17 mouse cellular contexts compared by ENCODE assay signal in the genomic region with DNA sequence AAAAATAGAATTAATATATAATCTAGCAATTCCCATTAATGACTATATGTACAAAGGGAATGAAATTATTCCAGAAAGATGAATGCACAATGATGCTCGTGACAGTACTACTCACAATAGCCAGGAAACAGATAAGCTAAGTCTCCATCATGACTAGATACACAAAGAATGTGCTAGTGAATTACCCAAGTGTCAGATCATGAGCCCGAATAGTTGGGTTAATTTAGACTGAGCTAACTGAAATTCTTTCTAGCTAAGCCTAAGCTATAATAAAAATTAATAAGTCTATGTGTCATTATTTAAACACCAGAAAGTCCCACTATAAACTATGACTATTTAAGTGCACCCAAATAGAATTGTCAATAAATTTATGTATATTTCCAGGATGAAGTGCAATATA.
"Had no signal": no experiment of that assay in that cellular context is flagged by ENCODE, and none has a peak within 500 bp of the region (broad histone marks: within the 10 kb centered on the region; RNA-seq: fewer than 3 reads in every experiment).

No protein-coding gene starts in this region.

- H3K4me1 ChIP-seq: neural tube, embryonic 12.5 days; neural tube, embryonic 13.5 days; neural tube, embryonic 15.5 days; stomach, embryonic 15.5 days had no signal

- H3K4me3 ChIP-seq: neural tube, embryonic 12.5 days; neural tube, embryonic 13.5 days; neural tube, embryonic 15.5 days; stomach, embryonic 15.5 days had no signal

- DNase-seq: retina, postnatal 1 day; right cerebral cortex, adult 18-20 months; right cerebral cortex, postnatal 14 days; right cerebral cortex, postnatal 25 days; right cerebral cortex, postnatal 4 days; spleen, adult 18-20 months; thymus, adult 18-20 months; thymus, adult 2 months; thymus, postnatal 14 days; thymus, postnatal 25 days; thymus, postnatal 36 days; thymus, postnatal 4 days had no signal

- H3K27me3 ChIP-seq: neural tube, embryonic 12.5 days; neural tube, embryonic 13.5 days; neural tube, embryonic 15.5 days; stomach, embryonic 15.5 days had no signal

- H3K27ac ChIP-seq: neural tube, embryonic 12.5 days; neural tube, embryonic 13.5 days; neural tube, embryonic 15.5 days; stomach, embryonic 15.5 days; stomach, postnatal 0 days had no signal

- H3K36me3 ChIP-seq: neural tube, embryonic 12.5 days; neural tube, embryonic 13.5 days; neural tube, embryonic 15.5 days; stomach, embryonic 15.5 days had no signal
